Mouse (Mus musculus) heart, postnatal 4 days (tissue): ENCODE measurements at regions not wholly inside any gene's neighbourhood (a gene's known extent, or its start where the extent isn't known, plus 50 kb on each side); places are given as distances from the start of the nearest gene placed in this dataset.
"Not testable (repeated sequence)": the region's sequence is repeated elsewhere in the genome, so short reads cannot be mapped to it uniquely, and the experiment has no call there.

Experiments used
- DNase-seq: peaks from one replicate; pipeline ENCODE4 v3.0.0; 2021

- DNase-seq: peak; percentile 59
Observed at GRCm38 (mm10) chr12:69485652-69486651, 96.9 kb downstream of the Vcpkmt start.

GRCm38 (mm10) chr12:69481420-69481819, 101.4 kb downstream of the Vcpkmt start:
- no peak for DNase-seq

GRCm38 (mm10) chr12:69476631-69477091, 104.4 kb upstream of the Gm9887 start:
- no peak for DNase-seq

GRCm38 (mm10) chr12:69476131-69476530, 103.9 kb upstream of the Gm9887 start:
- no peak for DNase-seq

- DNase-seq: no peak
Observed at GRCm38 (mm10) chr12:69474916-69475661, 102.8 kb upstream of the Gm9887 start.

GRCm38 (mm10) chr12:69474141-69474915, 102.1 kb upstream of the Gm9887 start:
- peak; percentile 39 for DNase-seq

- DNase-seq: no peak
Observed at GRCm38 (mm10) chr12:69473379-69474057, 101.3 kb upstream of the Gm9887 start.

GRCm38 (mm10) chr12:69472912-69473311, 100.7 kb upstream of the Gm9887 start:
- no peak for DNase-seq

GRCm38 (mm10) chr12:69471876-69472275, 99.6 kb upstream of the Gm9887 start:
- no peak for DNase-seq

- DNase-seq: no peak
Observed at GRCm38 (mm10) chr12:69469004-69469403, 96.7 kb upstream of the Gm9887 start.

GRCm38 (mm10) chr12:69467363-69467762, 95.1 kb upstream of the Gm9887 start:
- DNase-seq: no peak

- DNase-seq: no peak
Observed at GRCm38 (mm10) chr12:69464906-69465305, 92.6 kb upstream of the Gm9887 start.

- DNase-seq: not testable (repeated sequence)
Observed at GRCm38 (mm10) chr12:69463327-69463726, 91.1 kb upstream of the Gm9887 start.

- peak; percentile 55 for DNase-seq
Observed at GRCm38 (mm10) chr12:69461888-69462840, 89.9 kb upstream of the Gm9887 start.

GRCm38 (mm10) chr12:69460552-69461079, 88.4 kb upstream of the Gm9887 start:
- DNase-seq: no peak

GRCm38 (mm10) chr12:69458170-69458841, 86.0 kb upstream of the Gm9887 start:
- DNase-seq: no peak

- DNase-seq: no peak
Observed at GRCm38 (mm10) chr12:69456746-69457145, 84.5 kb upstream of the Gm9887 start.

GRCm38 (mm10) chr12:69456116-69456515, 83.9 kb upstream of the Gm9887 start:
- no peak for DNase-seq

- DNase-seq: no peak
Observed at GRCm38 (mm10) chr12:69455566-69455965, 83.3 kb upstream of the Gm9887 start.

GRCm38 (mm10) chr12:69453544-69453943, 81.3 kb upstream of the Gm9887 start:
- DNase-seq: no peak
